Mouse (Mus musculus): ENCODE measurements around the gene Hpse. TPM values are rescaled to one million over a fixed set of nuclear protein-coding genes. Genes with fewer than 3 reads are reported as not detected.

Hpse gene
- polyA plus RNA-seq, 1 experiment from 2014 or later, result 17.3 TPM

GRCm38 (mm10) chr5:100636794-100637544 is 82.5 kb downstream of the Hpse start:
- Histone ChIP-seq H3K27me3 (ENCODE audit: control insufficient read depth, insufficient read depth, low read length) (no peaks in the 10 kb centered on the region), H3K4me3 (ENCODE audit: low read depth, low read length) (no peak overlapping the region), H3K27ac (replicated peaks) (peak overlapping the region; percentile 65), H3K4me2 (replicated peaks; ENCODE audit: low read depth) (no peak overlapping the region), H3K36me3 (ENCODE audit: control insufficient read depth, insufficient read depth, low read length) (no peaks in the 10 kb centered on the region), H3K9ac (ENCODE audit: low read length) (no peak overlapping the region), H3K9me3 (ENCODE audit: control insufficient read depth, low read length) (no peaks in the 10 kb centered on the region), H3K4me1 (replicated peaks; ENCODE audit: control insufficient read depth, insufficient read depth) (no peaks in the 10 kb centered on the region)
- WGBS, result 59% methylated on average over 8 of the region's 8 CpGs
- DNase-seq (ENCODE audit: low spot score), result no peak
- no peak for ATAC-seq (ENCODE audit: low FRiP score, low TSS enrichment)
- peak; percentile 35; the same call in 1 of the 2 replicates for TF ChIP-seq CTCF (IDR thresholded peaks at IDR 0.05; ENCODE audit: low read depth)
- no peak for TF ChIP-seq EP300 (optimal IDR thresholded peaks at IDR 0.05)

DNA sequence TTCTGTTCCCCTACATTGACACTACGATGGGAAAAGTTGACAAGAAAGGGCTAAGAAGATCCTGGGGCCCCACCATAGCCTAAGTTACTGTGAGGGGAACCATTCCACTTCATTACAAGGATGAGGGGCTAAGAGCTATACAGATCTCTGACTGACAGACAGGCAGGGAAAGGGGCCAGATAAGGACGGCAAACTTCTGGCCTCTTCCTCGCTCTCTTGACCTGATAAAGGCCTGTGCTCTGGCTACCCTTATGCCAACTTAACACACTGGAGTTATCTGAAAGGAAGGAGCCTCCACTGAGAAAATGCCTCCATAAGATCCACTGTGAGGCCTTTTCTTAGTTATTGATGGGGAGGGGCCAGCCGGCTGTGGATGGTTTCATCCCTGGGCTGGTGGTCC is 83.6 kb downstream of the Hpse start:
- WGBS, result 92% methylated on average over 4 of the region's 4 CpGs
- H3K27me3 ChIP-seq (ENCODE audit: control insufficient read depth, insufficient read depth, low read length), result no peaks in the 10 kb centered on the region
- peak overlapping the region; percentile 65; the same call in 1 of the 2 replicates for H3K27ac ChIP-seq (replicated peaks)
- no peak overlapping the region for H3K4me2 ChIP-seq (replicated peaks; ENCODE audit: low read depth)
- H3K9ac ChIP-seq (ENCODE audit: low read length), result no peak overlapping the region
- no peak for DNase-seq (ENCODE audit: low spot score)
- H3K4me3 ChIP-seq (ENCODE audit: low read depth, low read length), result no peak overlapping the region
- H3K4me1 ChIP-seq (replicated peaks; ENCODE audit: control insufficient read depth, insufficient read depth), result no peaks in the 10 kb centered on the region
- no peaks in the 10 kb centered on the region for H3K9me3 ChIP-seq (ENCODE audit: control insufficient read depth, low read length)
- TF ChIP-seq EP300 (optimal IDR thresholded peaks at IDR 0.05) (no peak), CTCF (IDR thresholded peaks at IDR 0.05; ENCODE audit: low read depth) (no peak)
- no peak for ATAC-seq (ENCODE audit: low FRiP score, low TSS enrichment)
- H3K36me3 ChIP-seq (ENCODE audit: control insufficient read depth, insufficient read depth, low read length), result no peaks in the 10 kb centered on the region

- no peaks in the 10 kb centered on the region for H3K36me3 ChIP-seq (ENCODE audit: control insufficient read depth, insufficient read depth, low read length)
- no peak overlapping the region for H3K9ac ChIP-seq (ENCODE audit: low read length)
- H3K4me1 ChIP-seq (replicated peaks; ENCODE audit: control insufficient read depth, insufficient read depth), result no peaks in the 10 kb centered on the region
- WGBS, result 86% methylated on average over 8 of the region's 8 CpGs
- DNase-seq (ENCODE audit: low spot score) (no peak), ATAC-seq (ENCODE audit: low FRiP score, low TSS enrichment) (no peak)
- no peak overlapping the region for H3K27ac ChIP-seq (replicated peaks)
- TF ChIP-seq CTCF (IDR thresholded peaks at IDR 0.05; ENCODE audit: low read depth), result no peak
- no peak for TF ChIP-seq EP300 (optimal IDR thresholded peaks at IDR 0.05)
- no peaks in the 10 kb centered on the region for H3K27me3 ChIP-seq (ENCODE audit: control insufficient read depth, insufficient read depth, low read length)
- no peak overlapping the region for H3K4me3 ChIP-seq (ENCODE audit: low read depth, low read length)
- H3K9me3 ChIP-seq (ENCODE audit: control insufficient read depth, low read length), result no peaks in the 10 kb centered on the region
- H3K4me2 ChIP-seq (replicated peaks; ENCODE audit: low read depth), result no peak overlapping the region
These were observed 84.5 kb downstream of the Hpse start for GRCm38 (mm10) chr5:100634885-100635478.

GRCm38 (mm10) chr5:100632540-100633129 is 86.9 kb downstream of the Hpse start:
- H3K4me3 ChIP-seq (ENCODE audit: low read depth, low read length), result no peak overlapping the region
- H3K4me1 ChIP-seq (replicated peaks; ENCODE audit: control insufficient read depth, insufficient read depth), result no peaks in the 10 kb centered on the region
- no peaks in the 10 kb centered on the region for H3K36me3 ChIP-seq (ENCODE audit: control insufficient read depth, insufficient read depth, low read length)
- TF ChIP-seq CTCF (IDR thresholded peaks at IDR 0.05; ENCODE audit: low read depth) (no peak), EP300 (optimal IDR thresholded peaks at IDR 0.05) (no peak)
- 52% methylated on average over 8 of the region's 8 CpGs for WGBS
- no peak overlapping the region for H3K4me2 ChIP-seq (replicated peaks; ENCODE audit: low read depth)
- DNase-seq (ENCODE audit: low spot score) (peak; percentile 62), ATAC-seq (ENCODE audit: low FRiP score, low TSS enrichment) (peak; percentile 95)
- H3K9ac ChIP-seq (ENCODE audit: low read length), result no peak overlapping the region
- H3K27me3 ChIP-seq (ENCODE audit: control insufficient read depth, insufficient read depth, low read length), result no peaks in the 10 kb centered on the region
- peak overlapping the region; percentile 72 for H3K27ac ChIP-seq (replicated peaks)
- no peaks in the 10 kb centered on the region for H3K9me3 ChIP-seq (ENCODE audit: control insufficient read depth, low read length)

Other genes with a start within 250 kb of the Hpse start
- 5.9 TPM in 2 replicates for gene Lin54, start 219.1 kb downstream of the Hpse start, polyA plus RNA-seq (2015; fragmentation: Nextera tagmentation; extraction: Ambion mirVana)
- 106 and 107 TPM in 2 replicates for gene Cops4, start 201.4 kb downstream of the Hpse start, polyA plus RNA-seq (2015; fragmentation: Nextera tagmentation; extraction: Ambion mirVana)
- gene Plac8, start 147.5 kb downstream of the Hpse start, polyA plus RNA-seq (2015; fragmentation: Nextera tagmentation; extraction: Ambion mirVana), result 379 and 398 TPM in 2 replicates
- gene Coq2, start 44.6 kb downstream of the Hpse start, polyA plus RNA-seq (2015; fragmentation: Nextera tagmentation; extraction: Ambion mirVana), result 52.1 and 52.3 TPM in 2 replicates
- 5.4 and 6.3 TPM in 2 replicates for gene Helq, start 78.9 kb upstream of the Hpse start, polyA plus RNA-seq (2015; fragmentation: Nextera tagmentation; extraction: Ambion mirVana)
- gene Mrps18c, start 78.9 kb upstream of the Hpse start, polyA plus RNA-seq (2015; fragmentation: Nextera tagmentation; extraction: Ambion mirVana), result 185 and 186 TPM in 2 replicates
- 13.0 and 13.6 TPM in 2 replicates for gene Abraxas1, start 101.2 kb upstream of the Hpse start, polyA plus RNA-seq (2015; fragmentation: Nextera tagmentation; extraction: Ambion mirVana)
- 6.4 and 6.7 TPM in 2 replicates for gene Gpat3, start 126.0 kb upstream of the Hpse start, polyA plus RNA-seq (2015; fragmentation: Nextera tagmentation; extraction: Ambion mirVana)

Data from stomach, postnatal 0 days (tissue).